Mouse (Mus musculus) fat pad, adult 2 months (tissue): ENCODE data around the gene Aplnr.

Experiments used
- DNase-seq: peaks from one replicate; pipeline ENCODE4 v3.0.0-alpha.2; 2011; ENCODE audit warnings: low read depth, low spot score; ENCODE audit errors: extremely low read depth

Aplnr gene

GRCm38 (mm10) chr2:85173545-85173944 is 37.5 kb downstream of the Aplnr start:
- DNase-seq = no peak

- no peak for DNase-seq
Measured at GRCm38 (mm10) chr2:85178139-85178800, 42.2 kb downstream of the Aplnr start.

DNA sequence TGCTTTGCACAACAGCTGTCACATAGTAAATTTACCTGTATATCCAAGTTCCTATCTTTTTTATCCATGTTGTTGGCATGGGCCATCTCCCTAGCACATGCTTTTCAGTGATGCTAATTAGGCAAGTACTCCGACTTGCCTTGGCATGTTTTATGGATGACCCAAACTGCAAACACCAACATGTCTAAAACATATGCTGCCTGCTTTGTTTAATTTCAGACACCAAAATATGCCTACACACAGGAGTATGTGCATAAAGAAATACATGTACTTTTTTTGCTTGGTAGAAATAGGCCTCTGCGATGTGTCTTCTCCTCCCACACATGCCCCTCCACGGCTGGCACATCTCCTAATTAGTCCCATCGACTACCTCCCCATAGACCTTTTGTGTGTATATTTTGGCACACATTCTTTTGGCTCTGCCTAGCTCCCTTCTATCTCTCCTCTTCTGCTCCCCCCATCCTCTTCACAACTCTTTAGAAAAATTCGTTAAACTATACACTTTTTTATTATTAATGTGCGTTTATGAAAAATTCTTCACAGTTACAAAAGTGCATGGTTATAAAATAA is 51.6 kb downstream of the Aplnr start:
- DNase-seq = no peak
